Mouse (Mus musculus) CH12.LX (cell line): ENCODE data around the gene Acsl1. TPM values are rescaled to one million over a fixed set of nuclear protein-coding genes. Genes with fewer than 3 reads are reported as not detected.

Experiments used
- DNase-seq: peaks from one replicate; pipeline ENCODE4 v3.0.0-alpha.2; 2013; ENCODE audit errors: extremely low read depth
- H3K27ac ChIP-seq: 2 replicates; pipeline ENCODE4 v1.5.1; 2012; ENCODE audit warnings: low read depth, mild to moderate bottlenecking, control low read depth, moderate library complexity; ENCODE audit not compliant: insufficient read depth
- H3K27me3 ChIP-seq: replicated peaks from 2 replicates; pipeline ENCODE3; 2012; ENCODE audit warnings: inconsistent platforms
- H3K36me3 ChIP-seq, 2 experiments: replicated peaks in 1 of 2; 2 replicates each; pipeline versions ENCODE3 to v1.6.1; 2012; ENCODE audit warnings: inconsistent platforms in 1 of 2, low read length in 1 of 2, mild to moderate bottlenecking in 1 of 2, mixed read lengths in 1 of 2, moderate library complexity in 1 of 2; ENCODE audit not compliant: control insufficient read depth in 1 of 2, insufficient read depth in 1 of 2
- H3K4me1 ChIP-seq, 2 experiments: 2 replicates each; pipeline ENCODE4 v1.6.1; 2012; ENCODE audit warnings: inconsistent platforms in 1 of 2, moderate library complexity in 1 of 2; ENCODE audit not compliant: insufficient read depth in 2 of 2, control insufficient read depth in 1 of 2
- H3K4me2 ChIP-seq: 2 replicates; pipeline ENCODE4 v1.6.1; 2012; ENCODE audit warnings: low read depth, mild to moderate bottlenecking, control low read depth; ENCODE audit not compliant: poor library complexity, insufficient read depth, severe bottlenecking
- H3K4me3 ChIP-seq, 3 experiments: fragments of 150-350 bp in 1 of 3; sonication (generic) in 1 of 3; replicated peaks in 1 of 3; 2 replicates each; pipeline versions ENCODE3 to v1.5.1; 2011 to 2012; ENCODE audit warnings: low read depth in 2 of 3, low read length in 2 of 3, mild to moderate bottlenecking in 2 of 3, moderate library complexity in 2 of 3, control low read depth in 1 of 3, improper control_type of control experiment in 1 of 3, inconsistent platforms in 1 of 3, mixed read lengths in 1 of 3; ENCODE audit not compliant: poor library complexity in 1 of 3
- H3K79me2 ChIP-seq: replicated peaks from 2 replicates; pipeline ENCODE4 v1.6.1; 2012; ENCODE audit warnings: mild to moderate bottlenecking, moderate library complexity; ENCODE audit not compliant: control insufficient read depth, poor library complexity, insufficient read depth, severe bottlenecking; ENCODE audit errors: extremely low read depth
- H3K9ac ChIP-seq: 2 replicates; pipeline ENCODE4 v1.6.1; 2012; ENCODE audit warnings: low read depth, mild to moderate bottlenecking, control low read depth, moderate library complexity; ENCODE audit not compliant: insufficient read depth
- H3K9me3 ChIP-seq: replicated peaks from 2 replicates; pipeline ENCODE3; 2012; ENCODE audit warnings: low read length, inconsistent platforms, mixed read lengths
- CHD1 ChIP-seq: IDR thresholded peaks from 2 replicates; pipeline ENCODE4 v1.6.1; 2012; ENCODE audit warnings: low read depth, low read length, improper control_type of control experiment, inconsistent platforms
- CHD2 ChIP-seq: IDR thresholded peaks from 2 replicates; pipeline ENCODE4 v1.6.1; 2011; ENCODE audit warnings: low read length, improper control_type of control experiment
- JUND ChIP-seq: conservative IDR thresholded peaks from 2 replicates; pipeline ENCODE4 v1.6.1; 2011; ENCODE audit warnings: low read depth, low read length, improper control_type of control experiment
- KAT2A ChIP-seq: IDR thresholded peaks from 2 replicates; pipeline ENCODE4 v1.6.1; 2012; ENCODE audit warnings: low read length, improper control_type of control experiment, inconsistent platforms; ENCODE audit not compliant: insufficient replicate concordance
- MAX ChIP-seq: IDR thresholded peaks from 2 replicates; pipeline ENCODE4 v1.6.1; 2011; ENCODE audit warnings: low read length, improper control_type of control experiment
- MYC ChIP-seq: IDR thresholded peaks from 2 replicates; pipeline ENCODE4 v1.6.1; 2011; ENCODE audit warnings: low read depth, mild to moderate bottlenecking, improper control_type of control experiment, low read length
- NELFE ChIP-seq: IDR thresholded peaks from 2 replicates; pipeline ENCODE4 v1.6.1; 2011; ENCODE audit warnings: low read depth, low read length, improper control_type of control experiment
- RAD21 ChIP-seq: IDR thresholded peaks from 2 replicates; pipeline ENCODE4 v1.6.1; 2011; ENCODE audit warnings: low read depth, mild to moderate bottlenecking, low read length, improper control_type of control experiment, moderate library complexity
- RCOR1 ChIP-seq: conservative IDR thresholded peaks from 2 replicates; pipeline ENCODE4 v1.6.1; 2012; ENCODE audit warnings: low read depth, mild to moderate bottlenecking, inconsistent platforms, low read length, improper control_type of control experiment
- SIN3A ChIP-seq: IDR thresholded peaks from 2 replicates; pipeline ENCODE4 v1.6.1; 2012; ENCODE audit warnings: low read length, improper control_type of control experiment, inconsistent platforms
- TBP ChIP-seq: conservative IDR thresholded peaks from 2 replicates; pipeline ENCODE4 v1.6.1; 2011; ENCODE audit warnings: low read depth, low read length, improper control_type of control experiment
- USF1 ChIP-seq: IDR thresholded peaks from 2 replicates; pipeline ENCODE4 v1.6.1; 2014; ENCODE audit warnings: low read depth, mild to moderate bottlenecking, inconsistent platforms, low read length, improper control_type of control experiment
- USF2 ChIP-seq: conservative IDR thresholded peaks from 2 replicates; pipeline ENCODE4 v1.6.1; 2011; ENCODE audit warnings: low read depth, low read length, improper control_type of control experiment
- ZKSCAN1 ChIP-seq: IDR thresholded peaks from 2 replicates; pipeline ENCODE4 v1.6.1; 2012; ENCODE audit warnings: low read depth, inconsistent platforms, low read length, improper control_type of control experiment, borderline replicate concordance
- dilution Hi-C: fragments of 300-500 bp; cut with MboI; formaldehyde crosslinking; loops from 2 replicates; pipeline ENCODE4 v1.14.3; 2020; ENCODE audit warnings: low sequenced_read_pairs; ENCODE audit not compliant: extremely low pct_unique_long_range_greater_than_20kb, extremely low pct_ligation_motif_present
- in situ Hi-C: fragments of 300-500 bp; cut with MboI; formaldehyde crosslinking; loops from 3 replicates; pipeline ENCODE4 v1.14.3; 2019; ENCODE audit warnings: low sequenced_read_pairs, low pct_ligation_motif_present, low pct_unique_long_range_greater_than_20kb, mixed read lengths
- polyA plus RNA-seq: library from polyadenylated mRNA; unstranded; fragments of >175 nt; gene quantifications from 2 replicates; pipeline ENCODE4 v1.2.1, GENCODE M21; 2012; ENCODE audit warnings: low read depth; ENCODE audit not compliant: insufficient read length
- total RNA-seq, 2 experiments: library from RNA; depleted of rRNA; stranded (reverse); fragments of 300-350 nt in 1 of 2; fragments of >200 nt in 1 of 2; gene quantifications; 2 replicates each; pipeline ENCODE4 v1.2.3; 2012 to 2014

Gene Acsl1
- total and polyA plus RNA-seq, 3 experiments, result 8.7 to 27.9 (median 19.5) TPM

DNA sequence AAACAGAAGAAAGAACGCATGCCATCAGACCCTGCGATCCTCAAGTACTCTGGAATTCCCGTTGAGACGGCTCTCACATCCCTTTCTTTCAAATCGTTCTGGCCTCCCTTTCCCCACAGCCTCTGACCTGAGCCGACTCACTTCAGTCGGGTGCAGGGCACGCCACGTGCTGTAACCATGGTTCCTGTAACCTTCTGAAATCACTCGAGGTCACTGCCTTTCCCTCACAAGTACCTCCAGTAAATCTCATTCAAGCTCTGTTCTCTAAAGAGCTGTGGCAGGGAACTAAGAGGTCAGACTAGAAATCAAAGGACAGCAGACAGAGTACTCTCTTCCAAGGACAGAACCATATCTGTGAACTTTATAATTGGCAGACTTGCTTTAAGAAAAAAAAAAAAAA, 32.3 kb upstream of the Acsl1 start:
- Histone ChIP-seq H3K4me2 (no peak overlapping the region), H3K79me2 (no peaks in the 10 kb centered on the region), H3K9me3 (no peaks in the 10 kb centered on the region), H3K27ac (no peak overlapping the region), H3K27me3 (no peaks in the 10 kb centered on the region), H3K36me3 (no peaks in the 10 kb centered on the region), H3K4me1 (peaks cover 0 to 9% of the 10 kb centered on the region in 2 experiments; a peak in 1 of 4 replicates), H3K9ac (no peak overlapping the region), H3K4me3 (no peak overlapping the region)
- DNase-seq, result no peak
- TF ChIP-seq RAD21 (no peak), USF2 (no peak), CHD1 (no peak), SIN3A (no peak), CHD2 (no peak), TBP (no peak), NELFE (no peak), MYC (no peak), JUND (no peak), MAX (no peak), USF1 (no peak), RCOR1 (no peak)
- dilution Hi-C loops (no loop called here), in situ Hi-C loops (no loop called here)

DNA sequence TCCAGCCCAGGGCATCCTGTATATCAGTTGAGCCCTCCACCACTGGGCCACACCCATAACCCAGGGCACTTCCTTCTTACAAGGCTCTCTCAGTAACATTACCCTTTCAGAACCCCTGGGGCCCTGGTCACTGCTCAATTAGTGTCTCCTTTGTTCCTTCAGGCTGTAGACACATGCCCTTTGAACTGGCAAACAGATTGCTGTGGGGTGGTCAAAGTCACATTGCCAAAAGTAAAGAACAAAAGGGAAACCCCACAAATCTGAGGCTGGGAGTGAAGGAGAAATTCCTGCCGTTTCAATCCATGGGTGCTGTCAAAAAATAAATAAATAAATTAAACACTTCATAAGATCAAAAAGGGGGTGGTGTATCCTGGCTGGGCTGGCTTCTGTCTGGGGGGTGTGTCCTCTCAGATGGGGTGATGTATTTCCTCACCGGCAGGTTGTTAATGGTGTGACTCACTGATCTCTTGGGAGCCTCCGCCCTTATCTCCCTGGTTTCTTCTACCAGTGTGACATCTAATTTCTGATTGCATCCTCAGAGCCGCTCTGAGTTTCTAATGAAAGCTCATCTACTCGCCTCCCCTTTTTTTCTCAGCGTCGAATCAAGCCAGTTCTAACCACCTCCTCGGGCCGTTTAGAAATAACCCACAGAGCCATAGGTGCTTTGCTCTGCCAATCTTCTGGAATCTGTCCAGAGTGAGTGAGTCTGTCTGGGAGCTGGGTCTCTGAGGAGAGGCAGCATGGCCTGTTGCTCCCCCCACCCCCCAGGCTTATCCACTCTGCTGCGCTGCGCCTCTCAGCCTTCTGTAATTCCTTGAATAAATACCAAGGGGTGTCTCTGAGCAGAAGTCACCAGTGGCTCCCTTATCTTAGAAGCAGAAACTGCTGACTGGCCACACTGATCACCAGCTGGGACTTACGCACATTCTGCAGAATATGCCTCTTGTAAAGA, 24.6 kb upstream of the Acsl1 start:
- peaks cover 0 to 4% of the 10 kb centered on the region in 2 experiments; a peak in 2 of 4 replicates for H3K4me1 ChIP-seq
- H3K9me3 ChIP-seq, result no peaks in the 10 kb centered on the region
- H3K27ac ChIP-seq, result no peak overlapping the region
- H3K9ac ChIP-seq, result no peak overlapping the region
- in situ Hi-C loops, result no loop called here
- DNase-seq, result no peak
- H3K36me3 ChIP-seq, result no peaks in the 10 kb centered on the region
- no peaks in the 10 kb centered on the region for H3K27me3 ChIP-seq
- H3K4me2 ChIP-seq, result no peak overlapping the region; the same call in 1 of the 2 replicates
- TF ChIP-seq KAT2A (no peak), CHD2 (no peak), MYC (no peak), ZKSCAN1 (no peak), RAD21 (no peak)
- TF ChIP-seq, all 38 proteins: peak for 0
- H3K79me2 ChIP-seq, result no peaks in the 10 kb centered on the region
- H3K4me3 ChIP-seq, result no peak overlapping the region
- dilution Hi-C loops, result no loop called here
